Mouse (Mus musculus) neutrophil, adult 5-6 weeks (primary cell): Measurements from ENCODE around the gene Srgap2. TPM values are rescaled to one million over a fixed set of nuclear protein-coding genes. Genes with fewer than 3 reads are reported as not detected.
A peak's percentile ranks its signal among the peaks of the same experiment; 100 is the strongest.

ENCODE experiments used
- ATAC-seq: fragments of 151-379, 151-347 bp; 2 replicates; pipeline ENCODE4 v1.8.0; 2017; ENCODE audit warnings: mild to moderate bottlenecking, moderate TSS enrichment; ENCODE audit not compliant: insufficient number of reproducible peaks, poor library complexity, low FRiP score, severe bottlenecking; ENCODE audit errors: extremely low read depth
- total RNA-seq: library from RNA; stranded (forward); fragments of 200-1000 nt; gene quantifications from 2 replicates; pipeline ENCODE4 v1.2.3, GENCODE M21; 2017

Gene Srgap2
- total RNA-seq, 1 experiment from 2014 or later: 19.4 TPM

DNA sequence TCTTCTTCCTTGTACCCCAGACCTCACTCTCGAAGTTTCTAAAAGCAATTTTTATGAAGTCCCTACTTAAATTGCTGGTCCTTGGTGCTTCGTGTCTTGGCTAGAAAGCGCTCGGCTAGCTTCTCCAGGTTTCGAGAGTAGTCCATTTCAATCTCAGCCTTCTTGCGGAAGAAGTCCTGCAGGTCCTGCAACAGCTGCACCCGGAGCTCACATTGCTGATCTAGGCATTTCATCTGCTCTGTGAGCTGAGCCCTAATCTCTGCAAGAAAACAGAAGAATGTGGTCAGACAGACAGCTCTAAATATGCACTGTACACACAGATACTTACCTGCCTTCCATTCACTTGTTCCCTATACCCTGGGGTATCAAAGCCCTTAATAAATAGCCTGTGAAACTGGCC lies 90.5 kb downstream of the Srgap2 start:
- ATAC-seq: no peak

GRCm38 (mm10) chr1:131431456-131432246 lies 95.5 kb downstream of the Srgap2 start:
- no peak for ATAC-seq

DNA sequence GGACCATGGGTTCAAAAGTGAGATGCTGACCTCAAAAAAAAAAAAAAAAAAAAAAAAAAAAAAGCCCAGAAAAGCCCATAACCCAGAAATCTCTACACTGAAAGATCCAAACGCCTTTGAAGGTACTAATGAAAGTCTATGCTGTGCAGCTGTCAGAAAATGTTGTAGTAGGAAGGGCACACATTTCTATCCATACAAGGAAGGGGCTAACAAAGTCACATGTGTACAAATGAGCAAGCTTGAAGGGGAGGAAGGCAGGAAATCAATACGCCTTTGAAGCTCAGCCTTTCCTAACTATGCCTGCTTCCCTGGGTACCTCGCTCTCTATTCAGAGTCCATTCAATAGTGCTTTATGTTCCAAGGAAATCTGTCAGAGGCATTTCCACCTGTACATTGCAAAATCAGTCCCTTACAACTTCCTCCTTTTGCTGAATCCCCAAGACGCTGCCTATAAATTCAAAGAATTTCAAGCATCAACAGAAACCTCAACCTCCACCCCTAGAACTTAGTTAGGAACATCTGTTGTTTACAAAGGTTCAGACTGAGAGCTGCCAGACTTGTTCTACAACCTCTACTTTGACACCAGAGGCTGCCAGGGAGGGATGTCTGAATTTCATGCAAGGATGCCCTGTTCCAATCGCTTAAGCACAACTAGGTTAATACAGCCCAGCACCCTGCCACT lies 99.9 kb downstream of the Srgap2 start:
- no peak for ATAC-seq

DNA sequence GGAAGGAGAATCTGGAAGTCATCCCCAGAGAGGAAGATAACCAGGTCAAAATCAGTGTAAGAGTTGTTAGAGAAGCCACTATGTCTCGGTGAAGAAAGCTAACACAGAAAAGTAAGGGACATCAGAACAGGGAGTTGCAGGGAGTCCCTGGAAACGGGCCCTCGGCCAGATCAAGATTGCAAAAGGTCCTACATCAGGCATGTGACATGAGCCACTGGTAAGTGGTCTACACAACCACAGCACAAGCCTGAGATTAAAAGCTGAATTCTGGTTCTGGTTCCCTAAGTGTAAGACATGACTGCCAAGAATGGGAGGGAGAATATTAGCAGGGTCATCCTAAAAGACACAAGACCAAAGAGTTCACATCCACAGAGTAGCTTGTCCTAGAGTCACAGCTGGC lies 104.1 kb downstream of the Srgap2 start:
- no peak for ATAC-seq

DNA sequence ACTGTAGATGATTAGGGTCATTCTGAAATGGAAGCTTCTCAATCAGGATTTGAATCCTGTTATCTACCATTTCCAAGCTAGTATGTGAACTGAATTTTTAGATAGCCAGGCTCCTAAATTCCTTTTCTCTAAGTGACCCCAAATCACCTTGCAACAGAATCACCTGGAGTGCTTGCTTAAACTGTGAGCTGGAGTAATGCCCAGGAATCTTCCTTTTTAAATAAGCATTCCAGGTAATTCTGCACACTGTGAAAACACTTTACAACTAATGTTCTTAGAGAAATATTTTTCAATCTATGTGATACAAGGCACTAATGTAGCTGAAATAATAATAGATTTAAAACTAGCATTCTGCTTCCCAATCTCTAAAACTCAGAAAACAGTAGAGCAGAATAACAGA lies 106.0 kb downstream of the Srgap2 start:
- no peak for ATAC-seq

- no peak for ATAC-seq
These were observed 106.5 kb downstream of the Srgap2 start for GRCm38 (mm10) chr1:131420660-131421059.

GRCm38 (mm10) chr1:131419307-131419706 lies 107.8 kb downstream of the Srgap2 start:
- no peak for ATAC-seq

DNA sequence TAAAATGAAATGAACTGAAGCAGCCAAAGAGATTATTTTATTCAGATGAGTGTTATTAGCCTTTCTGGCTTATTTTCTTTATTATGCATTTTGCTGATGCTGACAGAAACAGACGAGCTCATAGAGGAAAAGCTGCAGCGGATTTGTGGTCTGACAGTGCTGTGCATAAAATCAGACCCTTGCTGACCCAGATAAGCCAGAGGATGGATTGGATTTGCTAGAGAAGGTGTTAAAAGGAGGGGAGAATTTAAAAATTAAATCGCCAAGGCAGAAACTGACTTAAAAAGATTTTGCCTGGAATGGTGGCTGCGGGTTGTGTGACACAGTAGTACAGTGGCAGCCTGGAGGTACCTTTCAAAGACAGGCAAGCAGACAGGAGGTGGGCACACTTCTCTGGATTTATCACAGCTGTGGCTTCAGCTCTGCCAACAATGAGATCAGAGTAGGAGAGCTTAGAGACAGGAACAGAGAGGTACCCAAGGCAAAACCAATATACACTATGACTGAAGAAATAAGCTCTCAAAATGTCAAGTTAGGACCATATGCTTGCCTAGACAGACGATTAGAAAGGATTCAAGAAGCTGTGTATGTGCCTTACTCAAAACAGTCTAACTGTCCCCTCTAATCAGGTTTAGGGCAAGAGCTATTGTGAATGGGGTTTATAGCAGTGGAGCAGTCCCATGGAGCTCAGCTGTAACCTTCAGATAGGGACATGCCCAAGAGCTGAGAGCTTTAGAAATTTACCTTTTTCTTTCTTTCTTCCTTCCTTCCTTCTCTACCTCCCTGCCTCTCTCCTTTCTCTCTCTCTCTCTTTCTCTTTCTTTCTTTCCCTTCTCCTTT lies 109.1 kb downstream of the Srgap2 start:
- ATAC-seq: no peak

DNA sequence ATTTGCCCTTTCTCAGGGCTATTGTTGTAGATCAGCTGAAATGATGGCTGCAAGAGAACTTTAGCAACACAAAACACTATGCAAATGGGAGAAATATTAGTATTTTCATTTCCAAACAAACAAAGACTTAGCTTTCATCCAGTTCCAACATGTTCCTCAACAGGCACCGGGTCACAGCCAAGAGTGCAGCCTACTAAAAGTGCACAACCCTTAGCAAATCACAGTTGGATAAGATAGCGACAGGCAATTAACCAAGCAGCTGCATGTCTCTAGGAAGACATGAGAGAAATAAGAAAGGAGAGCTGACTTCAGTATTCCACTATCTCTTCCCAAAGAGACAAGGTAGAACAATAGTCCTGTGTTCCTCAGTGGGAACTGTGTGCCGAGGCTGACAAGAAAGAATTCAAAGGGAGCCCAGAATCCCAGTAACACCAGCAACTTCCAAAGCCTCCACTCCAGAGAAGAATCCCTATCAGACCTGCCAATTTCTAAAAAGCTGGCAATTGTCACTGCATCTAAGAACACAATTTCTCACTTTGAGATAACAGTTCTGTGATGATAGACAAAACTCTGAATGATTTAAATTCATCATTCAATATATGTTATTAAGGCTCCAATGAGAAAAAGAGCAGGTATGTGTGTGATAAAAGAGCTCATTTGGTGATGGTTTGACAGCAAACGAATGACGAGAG lies 109.9 kb downstream of the Srgap2 start:
- no peak for ATAC-seq

DNA sequence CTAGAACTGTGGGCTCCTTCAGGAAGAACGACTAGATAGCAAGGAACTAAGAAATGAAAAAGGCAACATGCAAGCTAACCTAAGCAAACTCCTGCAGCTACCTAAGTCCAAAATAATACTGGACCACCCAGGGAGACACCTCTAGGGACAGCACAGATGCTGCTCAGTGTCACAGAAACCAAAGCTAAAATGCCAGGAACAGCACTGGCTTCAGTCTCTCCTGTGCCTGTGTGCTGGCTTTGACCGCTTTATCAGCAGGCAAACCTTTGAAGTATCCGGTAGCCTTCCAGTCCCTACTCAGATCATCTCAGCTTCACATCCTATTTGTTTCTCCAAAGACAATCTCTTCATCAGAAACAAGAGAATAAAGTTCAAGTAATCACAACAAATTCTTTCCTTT lies 123.6 kb downstream of the Srgap2 start:
- ATAC-seq: no peak

DNA sequence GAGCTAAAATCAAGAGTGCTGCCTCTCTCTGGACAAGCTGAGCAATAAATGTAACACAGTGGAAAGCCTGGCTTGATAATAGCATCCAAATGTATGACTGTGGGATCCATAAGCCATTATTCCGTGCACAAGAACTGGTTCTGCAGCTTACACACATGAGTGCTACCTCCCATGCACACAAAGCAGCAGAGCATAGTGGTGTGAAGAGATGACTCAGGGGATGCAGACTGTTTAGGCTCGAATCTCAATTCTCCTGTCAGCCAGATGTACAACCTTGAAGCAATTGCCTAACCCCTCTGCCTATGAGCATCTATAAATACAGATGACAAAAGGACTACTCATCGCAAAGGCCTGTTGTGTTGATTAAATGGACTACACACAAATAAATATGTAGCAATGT lies 126.3 kb downstream of the Srgap2 start:
- no peak for ATAC-seq

DNA sequence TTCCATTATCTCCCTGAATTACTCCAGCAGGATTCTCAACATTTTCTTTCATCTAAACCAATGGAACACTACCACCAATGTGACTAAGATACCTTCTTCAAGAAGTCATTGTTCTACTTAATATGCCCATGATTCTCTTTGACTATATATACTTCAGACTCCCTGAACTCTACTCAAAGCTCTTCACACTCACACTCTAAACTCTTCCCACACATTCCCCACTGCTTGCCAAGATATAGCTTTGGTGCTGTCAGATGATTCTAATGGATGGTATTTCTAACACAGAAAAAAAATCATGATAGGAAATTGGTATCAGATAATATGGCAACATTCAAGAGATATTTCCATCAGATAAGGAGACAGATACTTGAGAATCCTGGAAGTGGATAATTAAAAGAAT lies 129.0 kb downstream of the Srgap2 start:
- ATAC-seq: no peak

GRCm38 (mm10) chr1:131384406-131384805 lies 142.7 kb downstream of the Srgap2 start:
- peak; percentile 82 for ATAC-seq

- ATAC-seq: no peak
These were observed 145.0 kb downstream of the Srgap2 start for GRCm38 (mm10) chr1:131382184-131382583.

- no peak for ATAC-seq
These were observed 146.9 kb downstream of the Srgap2 start for GRCm38 (mm10) chr1:131380254-131380653.

DNA sequence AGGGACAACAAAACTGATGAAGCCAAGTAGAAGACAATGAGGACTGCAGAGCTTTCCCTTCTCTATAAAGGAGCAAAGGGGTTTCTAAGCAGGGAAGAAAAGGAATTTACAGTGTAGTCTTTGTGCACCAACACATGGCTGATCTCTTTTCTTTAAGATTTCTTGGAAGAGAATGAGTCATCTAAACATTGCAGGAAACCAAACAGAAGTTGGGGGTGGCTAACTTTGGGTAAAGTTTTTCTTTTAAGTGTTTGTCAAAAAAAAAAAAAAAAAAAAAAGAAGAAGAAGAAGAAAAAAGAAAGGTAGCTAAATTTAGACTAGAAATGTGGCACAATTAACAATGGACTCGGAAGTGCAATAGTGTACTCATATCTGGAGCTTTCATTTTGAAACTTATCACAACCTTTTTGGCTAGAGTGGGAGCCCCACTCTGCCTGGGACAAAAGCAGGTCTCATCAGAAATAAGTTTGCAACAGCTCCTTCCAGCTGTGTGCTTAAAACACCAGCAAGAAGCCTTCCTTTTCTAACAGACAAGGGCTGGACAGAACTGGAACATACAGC lies 148.2 kb downstream of the Srgap2 start:
- no peak for ATAC-seq

- ATAC-seq: no peak
These were observed 148.9 kb downstream of the Srgap2 start for GRCm38 (mm10) chr1:131378081-131378913.

DNA sequence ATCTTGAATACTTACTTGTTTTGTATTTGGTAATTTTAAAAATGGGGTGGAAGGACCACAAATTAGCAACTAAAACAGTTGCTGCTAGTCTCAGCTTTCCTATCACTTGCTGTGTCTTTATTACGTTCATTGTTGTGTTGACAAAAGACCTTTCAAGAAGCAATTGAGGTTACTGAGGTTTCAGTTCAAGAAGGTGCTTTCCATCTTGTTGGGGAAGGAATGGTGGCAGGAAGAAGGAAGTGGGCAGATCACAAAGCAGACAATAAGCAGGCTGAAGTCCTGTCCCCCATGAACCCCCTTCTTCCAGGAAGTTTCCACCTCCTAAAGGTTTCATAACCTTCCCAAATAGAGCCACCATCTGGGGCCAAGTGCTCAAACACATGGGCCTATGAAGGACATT lies 161.3 kb downstream of the Srgap2 start:
- ATAC-seq: no peak
